Mouse (Mus musculus) gastrocnemius, postnatal 14 days (tissue): ENCODE results near the gene Tpk1. TPM values are rescaled to one million over a fixed set of nuclear protein-coding genes. Genes with fewer than 3 reads are reported as not detected.
"Not testable (repeated sequence)": the region's sequence is repeated elsewhere in the genome, so short reads cannot be mapped to it uniquely, and the experiment has no call there.

Experiments used
- DNase-seq: peaks from one replicate; pipeline ENCODE4 v3.0.0; 2021; ENCODE audit warnings: mixed read lengths
- intact Hi-C: fragments of 180-260 bp; cut with DNase I; formaldehyde crosslinking; loops from one replicate; pipeline ENCODE4 v1.15.1; 2025; ENCODE audit warnings: low total_unique reads
- total RNA-seq, 2 experiments: library from RNA; stranded (reverse); gene quantifications; 2 replicates each; pipeline ENCODE4 v1.2.3; 2021

The Tpk1 gene
- total RNA-seq, 2 experiments from 2014 or later = 2.1 TPM

DNA sequence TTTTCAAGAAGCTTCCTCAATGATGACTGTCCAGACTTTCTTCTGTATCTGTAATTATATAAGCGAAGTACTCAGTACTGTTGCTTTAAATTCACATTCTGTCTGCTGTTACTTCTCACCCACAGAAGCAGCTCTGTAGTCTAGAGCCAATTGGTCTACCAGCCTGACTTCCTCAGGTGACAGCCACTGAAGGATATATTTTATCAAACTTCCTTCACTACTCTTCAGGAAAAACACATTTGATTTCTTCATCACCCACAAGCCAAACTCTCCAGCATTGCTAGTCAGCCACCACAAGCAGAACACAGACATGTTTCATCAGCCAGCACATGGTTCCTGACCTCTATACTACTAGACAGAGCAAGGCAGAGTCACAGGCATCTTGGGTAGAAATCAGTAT, 21.0 kb downstream of the Tpk1 start:
- intact Hi-C loops = no loop called here
- no peak for DNase-seq

DNA sequence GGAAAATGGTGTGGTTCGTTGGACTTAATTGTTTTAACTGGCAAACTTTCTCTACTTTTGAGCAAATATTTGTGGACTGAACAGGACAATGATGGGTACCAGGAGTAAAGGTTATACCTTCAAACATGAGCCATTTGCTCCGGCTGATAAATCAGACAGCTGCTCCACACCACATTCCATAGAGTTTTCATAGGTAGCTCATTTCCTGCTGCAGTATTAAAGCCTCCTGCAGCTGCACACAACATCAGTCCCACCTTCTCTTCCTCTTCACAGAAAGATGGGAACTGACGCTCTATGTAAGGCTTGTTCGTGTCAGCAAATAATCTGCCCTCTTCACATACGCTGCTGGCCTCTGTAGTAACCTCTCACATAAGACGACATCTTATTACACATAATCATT, 22.4 kb downstream of the Tpk1 start:
- intact Hi-C loops = no loop called here
- DNase-seq = no peak

DNA sequence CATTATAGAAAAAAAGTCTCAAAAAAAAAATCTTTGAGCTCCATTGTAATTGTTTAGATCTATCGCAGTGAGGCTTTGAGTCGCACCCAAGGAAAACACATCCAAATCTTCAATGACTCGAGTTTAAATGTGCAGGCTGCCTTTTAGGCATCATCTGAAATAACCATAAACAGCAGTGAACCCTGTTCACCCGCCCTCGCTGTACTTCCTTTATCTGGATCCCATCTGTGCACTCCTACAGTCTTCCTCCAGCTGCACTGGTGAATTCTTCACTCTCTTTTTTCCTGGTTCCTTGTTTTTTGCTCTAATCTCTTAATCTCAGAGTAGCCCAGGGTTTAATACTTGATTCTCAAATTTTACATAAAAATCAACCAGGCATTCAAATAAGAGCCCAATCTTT, 23.7 kb downstream of the Tpk1 start:
- intact Hi-C loops = no loop called here
- no peak for DNase-seq

DNA sequence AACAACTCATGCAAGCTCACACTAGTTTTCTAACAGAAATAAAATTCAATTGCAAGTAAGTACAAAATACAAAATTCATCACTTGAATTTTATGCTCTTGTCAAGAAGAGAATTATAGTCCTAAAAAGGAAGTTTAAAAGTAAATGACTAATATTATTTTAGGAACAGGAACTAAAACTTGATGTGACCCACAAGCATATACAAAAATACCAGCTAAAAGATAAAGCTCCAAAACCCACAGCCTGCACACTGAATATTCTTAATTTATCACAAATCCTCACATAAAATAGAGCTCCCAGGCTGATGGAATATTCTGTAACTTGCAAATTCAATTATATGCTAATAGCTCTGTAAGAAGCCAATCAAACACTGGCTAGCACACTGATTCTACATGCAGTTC, 25.5 kb downstream of the Tpk1 start:
- intact Hi-C loops = no loop called here
- no peak for DNase-seq

DNA sequence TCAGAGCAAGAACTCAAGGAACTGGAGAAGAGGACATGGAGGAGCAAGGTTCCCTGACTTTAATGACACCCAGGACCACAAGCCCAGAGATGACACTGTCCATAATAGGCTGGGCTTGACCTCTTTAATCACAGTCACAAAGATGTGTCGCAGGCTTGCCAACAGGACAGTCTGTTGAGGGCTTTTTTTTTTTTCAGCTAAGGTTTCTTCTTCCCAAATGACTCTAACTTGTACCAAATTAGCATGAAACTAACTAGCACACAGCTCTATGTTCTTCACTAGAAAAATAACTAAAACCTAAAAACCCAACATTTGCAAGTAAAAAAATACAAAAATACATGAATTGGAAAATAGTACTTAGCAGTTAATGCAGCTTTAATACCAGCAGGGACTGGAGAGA, 27.2 kb downstream of the Tpk1 start:
- DNase-seq = no peak
- intact Hi-C loops = no loop called here

DNA sequence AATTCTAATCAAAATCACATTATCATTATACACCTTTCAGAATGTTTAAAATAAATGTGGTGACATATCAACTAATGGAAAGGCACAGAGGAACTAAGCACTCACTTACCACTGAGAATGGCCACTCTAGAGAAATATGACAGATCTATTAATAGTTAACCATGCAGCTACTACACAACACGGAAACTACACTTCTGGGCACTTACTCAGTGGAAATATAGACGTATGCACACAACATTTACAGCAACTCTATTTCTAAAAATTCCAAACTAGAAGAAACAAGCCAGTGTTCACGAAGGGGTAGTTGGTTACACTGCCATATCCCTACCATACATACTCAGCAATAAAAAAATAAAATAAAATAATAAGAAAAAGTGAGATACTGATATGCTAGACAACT, 28.0 kb downstream of the Tpk1 start:
- no peak for DNase-seq
- intact Hi-C loops = no loop called here

DNA sequence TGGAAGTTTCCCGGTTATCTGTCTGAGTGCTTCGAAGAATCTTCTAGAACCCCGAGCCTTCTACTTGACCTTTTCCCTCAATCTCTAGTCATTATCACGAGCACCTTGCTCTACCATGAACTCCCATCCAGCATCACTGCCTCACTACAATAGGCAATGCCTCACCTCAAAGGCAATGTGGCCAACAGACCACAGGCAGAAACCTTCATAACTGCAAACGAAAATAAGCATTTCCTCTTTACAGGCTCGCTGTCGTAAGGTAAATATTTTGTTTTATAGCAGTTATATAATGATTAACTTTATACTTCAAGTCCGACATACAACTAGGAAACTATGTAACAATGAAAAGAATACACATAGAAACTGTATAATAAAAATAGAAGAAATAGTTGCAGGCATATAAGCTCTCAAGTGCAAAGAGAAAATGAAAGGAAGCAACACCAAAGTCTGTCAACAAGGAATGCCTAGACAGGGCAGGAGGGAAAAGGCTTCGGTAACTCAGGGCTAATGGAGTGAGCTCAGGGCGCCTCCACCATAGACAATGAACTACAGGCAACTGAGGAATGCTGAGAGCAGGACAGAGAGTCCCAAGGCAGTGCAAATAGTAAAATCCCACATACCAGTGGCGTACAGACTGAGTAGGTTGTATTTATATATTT, 29.0 kb downstream of the Tpk1 start:
- no peak for DNase-seq
- intact Hi-C loops = no loop called here

DNA sequence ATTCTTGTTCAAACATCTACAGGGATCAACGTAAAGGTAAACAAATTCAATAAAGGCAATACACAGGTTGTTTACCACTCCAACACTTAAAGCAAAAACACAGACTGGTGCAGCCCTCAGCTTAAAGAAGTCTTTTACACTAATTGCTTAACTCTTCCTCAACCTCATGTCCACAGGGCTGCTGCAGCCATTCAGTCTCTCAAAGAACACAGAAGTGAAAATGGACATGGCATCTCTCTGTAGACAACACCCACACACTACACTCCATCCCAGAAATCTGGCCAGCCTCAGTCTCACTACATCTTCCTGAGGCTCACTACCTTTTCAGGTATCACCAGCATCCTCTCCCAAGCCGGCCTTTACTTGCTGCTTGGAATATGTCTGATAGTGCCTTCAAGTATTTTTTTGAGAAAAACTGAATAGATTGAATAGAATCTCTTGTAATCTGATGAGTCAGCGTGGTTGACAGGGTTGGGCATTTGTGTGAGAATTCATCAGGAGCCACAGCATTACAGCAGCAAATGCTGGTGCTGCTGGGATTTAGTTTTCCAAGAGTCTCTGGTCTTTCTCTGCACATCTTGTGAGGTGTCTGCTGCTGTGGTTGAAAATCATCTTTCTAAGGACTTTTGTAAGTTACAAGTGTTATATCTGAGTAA, 32.6 kb downstream of the Tpk1 start:
- intact Hi-C loops = no loop called here
- no peak for DNase-seq

DNA sequence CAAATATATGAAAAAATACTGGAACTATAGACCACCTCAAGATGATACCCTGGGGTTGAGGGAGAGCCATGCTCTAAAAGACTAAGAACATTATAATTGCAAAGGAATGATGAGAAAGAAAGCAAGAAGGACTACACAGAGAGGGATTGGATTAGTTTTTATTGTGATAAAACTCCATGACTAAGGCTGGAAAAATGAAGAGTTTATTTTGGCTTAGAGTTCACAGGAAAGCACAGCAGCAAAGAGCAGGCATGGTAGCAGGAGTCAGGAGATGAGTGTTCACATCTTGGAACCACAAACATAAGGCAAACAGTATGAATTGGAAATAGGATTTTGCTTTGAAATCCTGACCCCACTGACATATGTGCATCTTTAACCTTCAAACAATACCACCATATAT, 33.2 kb downstream of the Tpk1 start:
- no peak for DNase-seq
- intact Hi-C loops = no loop called here

DNA sequence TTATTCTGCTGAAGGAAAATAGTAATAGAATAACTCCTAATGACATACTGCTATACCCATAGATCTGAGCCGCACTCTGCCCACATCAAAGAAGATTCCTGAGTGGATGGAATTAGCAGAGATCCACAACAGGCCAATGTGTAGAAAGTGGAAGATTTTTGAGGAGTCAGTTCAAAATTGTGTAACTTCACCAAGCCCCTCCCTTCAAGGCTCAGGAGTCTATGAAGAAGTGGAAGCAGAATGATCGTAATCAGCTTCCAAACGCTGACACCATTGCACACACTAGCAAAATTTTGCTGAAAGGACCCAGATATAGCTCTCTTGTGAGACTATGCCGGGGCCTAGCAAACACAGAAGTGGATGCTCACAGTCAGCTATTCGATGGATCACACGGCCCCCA, 42.6 kb downstream of the Tpk1 start:
- DNase-seq, intact Hi-C loops: not testable (repeated sequence)

DNA sequence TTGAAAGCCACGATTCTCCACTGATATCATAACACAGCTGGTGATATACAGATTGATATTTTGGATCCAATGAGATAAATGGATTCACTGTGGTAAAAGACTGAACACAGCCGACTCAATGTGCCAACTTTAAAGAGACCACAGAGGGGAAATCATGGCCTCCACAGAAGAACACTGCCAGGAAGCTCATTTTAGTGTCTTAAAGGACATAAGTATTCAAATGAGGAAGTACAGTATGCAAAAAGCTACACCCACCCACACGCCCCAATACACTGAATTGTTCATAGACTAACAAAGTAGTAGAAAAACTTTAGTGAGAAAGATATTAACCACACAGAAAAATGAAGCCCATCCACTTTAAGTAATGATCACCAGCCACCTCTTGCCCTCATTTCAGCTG, 46.8 kb downstream of the Tpk1 start:
- intact Hi-C loops = no loop called here
- DNase-seq = no peak

DNA sequence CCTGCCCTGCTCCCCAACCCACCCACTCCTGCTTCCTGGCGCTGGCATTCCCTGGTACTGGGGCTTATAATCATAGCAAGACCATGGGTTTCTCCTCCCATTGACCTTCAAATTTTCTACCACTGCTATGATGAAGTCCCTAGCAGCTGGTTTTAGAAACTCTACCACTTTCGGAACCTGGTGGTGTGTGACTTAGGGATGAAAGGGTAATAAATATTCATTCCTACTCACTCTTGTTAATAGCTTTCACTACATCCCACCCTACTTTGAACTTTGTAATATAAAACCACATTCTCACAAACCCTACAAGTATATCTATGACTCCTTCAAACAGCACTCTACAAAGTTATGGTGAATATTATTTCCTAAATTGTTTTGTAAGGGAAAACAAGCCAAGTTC, 54.3 kb downstream of the Tpk1 start:
- intact Hi-C loops = no loop called here

DNA sequence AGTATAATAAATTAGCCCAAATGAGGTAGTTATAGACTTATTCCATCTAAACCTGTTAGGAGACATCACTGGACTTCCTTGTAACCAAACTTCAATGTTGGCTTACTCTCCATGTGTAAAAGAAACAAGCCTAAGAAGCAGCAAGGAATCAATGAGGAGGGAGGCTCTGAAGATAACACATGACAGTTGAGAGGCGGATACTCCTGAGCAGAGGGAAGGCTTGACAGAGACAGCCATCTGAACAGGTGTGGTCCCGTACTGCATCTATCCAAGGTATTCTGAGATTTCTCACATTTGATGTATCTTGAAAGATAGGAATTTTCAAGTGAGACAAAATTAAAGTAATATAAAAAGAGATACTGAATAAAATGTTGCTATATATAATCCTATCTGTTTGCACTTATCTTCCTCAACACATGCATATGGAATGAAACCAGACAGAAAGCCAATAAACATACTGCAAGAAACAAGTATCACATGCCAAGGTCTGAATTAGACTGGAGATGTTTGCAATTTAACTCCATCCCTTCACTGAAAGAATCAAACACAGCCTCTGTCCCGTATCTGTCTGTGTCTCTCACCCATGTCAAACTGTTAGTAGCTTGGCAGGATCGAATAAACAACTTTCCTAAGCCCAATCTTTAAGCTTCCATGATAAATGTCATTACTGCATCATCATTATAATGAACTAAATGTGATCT, 75.1 kb downstream of the Tpk1 start:
- intact Hi-C loops = no loop called here
- DNase-seq = no peak

More for the DNA sequence above, 54.3 kb downstream of the Tpk1 start:
- no peak for DNase-seq

DNA sequence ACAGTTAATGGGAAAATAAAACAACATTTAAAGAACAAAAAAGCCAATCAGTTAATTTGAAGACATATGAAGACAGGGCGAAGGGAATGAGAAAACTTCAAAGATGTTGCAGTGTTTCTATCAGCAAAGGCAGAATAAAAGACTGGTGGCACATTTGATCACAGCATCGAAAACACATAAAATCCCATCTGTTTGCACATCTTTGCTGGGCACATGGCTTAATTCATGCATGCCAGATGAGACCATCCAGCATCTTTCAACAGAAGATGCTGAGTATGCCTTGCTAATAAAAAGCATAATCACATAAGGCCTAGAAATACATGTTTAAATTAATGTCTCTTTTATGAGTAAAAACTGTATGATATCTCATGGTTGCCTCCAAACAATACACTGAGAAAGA, 80.8 kb downstream of the Tpk1 start:
- intact Hi-C loops = no loop called here
- DNase-seq = no peak

DNA sequence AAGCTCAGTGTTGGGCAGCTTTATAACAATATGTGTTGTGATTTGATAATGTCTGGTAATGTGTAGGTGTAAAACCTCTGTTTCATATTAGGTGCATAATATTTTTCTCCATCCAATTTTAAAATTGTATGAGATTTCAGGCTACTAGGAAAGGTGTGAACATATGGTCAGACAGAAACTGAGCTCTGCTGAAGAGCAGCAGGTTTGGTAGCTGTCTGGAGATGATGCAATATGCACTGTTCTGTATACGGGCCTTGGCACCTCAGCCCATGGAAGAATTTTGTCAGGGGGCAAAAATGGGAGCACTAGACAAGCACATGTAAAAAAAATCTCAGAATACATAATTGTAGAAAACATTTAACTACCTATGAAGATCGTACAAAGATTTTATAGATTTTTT, 84.3 kb downstream of the Tpk1 start:
- DNase-seq = no peak

DNA sequence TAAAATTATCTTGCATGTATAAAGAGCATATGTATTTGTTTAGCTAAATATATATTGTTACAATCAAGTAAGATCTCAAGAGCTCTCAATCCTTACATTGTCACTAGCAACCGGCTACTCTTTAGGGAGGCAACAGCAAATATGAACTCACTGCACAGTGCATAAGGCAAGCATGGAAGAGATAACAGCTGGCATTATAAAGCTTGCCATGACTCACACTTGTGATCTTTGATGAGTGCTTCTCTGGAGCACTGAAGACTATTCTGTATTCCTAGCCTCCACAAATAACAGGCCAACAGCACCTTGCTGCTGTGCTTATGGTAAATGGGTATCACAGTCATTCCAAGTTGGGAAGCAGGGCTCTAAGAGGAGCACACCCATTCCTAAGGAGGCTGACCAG, 98.2 kb downstream of the Tpk1 start:
- intact Hi-C loops = no loop called here
- DNase-seq = no peak

More for the DNA sequence above, 84.3 kb downstream of the Tpk1 start:
- intact Hi-C loops = no loop called here

DNA sequence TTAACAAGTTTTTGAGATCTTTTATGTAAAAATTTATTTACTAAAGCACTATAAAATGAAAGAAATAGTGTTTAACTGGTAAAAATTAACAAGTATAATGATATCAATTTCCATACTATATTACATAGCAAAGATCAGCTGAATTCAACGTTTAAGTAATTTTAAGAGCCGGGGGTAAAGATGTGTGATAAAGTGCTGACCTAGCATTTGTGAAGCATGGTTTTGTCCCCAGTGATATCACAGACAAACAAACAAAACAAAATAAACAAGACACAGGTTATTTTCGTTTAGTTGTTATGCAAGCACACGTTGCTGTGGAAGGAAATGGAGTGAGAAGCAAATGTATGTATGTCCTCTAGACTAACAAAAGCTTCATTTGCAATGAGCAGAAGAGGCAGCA, 103.6 kb downstream of the Tpk1 start:
- intact Hi-C loops = no loop called here

DNA sequence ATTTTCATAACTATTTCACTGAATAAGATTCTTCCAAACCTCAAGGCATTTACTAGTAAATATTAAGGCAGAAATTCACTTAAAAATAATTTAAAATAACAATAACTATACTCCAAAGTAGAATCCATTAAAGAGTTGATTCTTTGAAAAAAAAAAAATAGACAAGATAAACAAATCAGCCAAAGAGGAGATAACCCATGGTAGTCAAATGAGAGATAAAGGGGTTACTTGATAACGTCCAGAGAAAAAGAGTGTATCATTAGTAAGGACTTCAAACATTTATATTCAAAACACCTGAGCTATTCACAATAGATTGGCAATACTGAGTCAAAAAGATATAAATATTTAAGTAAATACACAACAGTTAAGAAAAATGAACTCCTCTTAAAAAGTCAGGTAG, 114.7 kb downstream of the Tpk1 start:
- intact Hi-C loops = no loop called here
- no peak for DNase-seq

More for the DNA sequence above, 103.6 kb downstream of the Tpk1 start:
- no peak for DNase-seq

DNA sequence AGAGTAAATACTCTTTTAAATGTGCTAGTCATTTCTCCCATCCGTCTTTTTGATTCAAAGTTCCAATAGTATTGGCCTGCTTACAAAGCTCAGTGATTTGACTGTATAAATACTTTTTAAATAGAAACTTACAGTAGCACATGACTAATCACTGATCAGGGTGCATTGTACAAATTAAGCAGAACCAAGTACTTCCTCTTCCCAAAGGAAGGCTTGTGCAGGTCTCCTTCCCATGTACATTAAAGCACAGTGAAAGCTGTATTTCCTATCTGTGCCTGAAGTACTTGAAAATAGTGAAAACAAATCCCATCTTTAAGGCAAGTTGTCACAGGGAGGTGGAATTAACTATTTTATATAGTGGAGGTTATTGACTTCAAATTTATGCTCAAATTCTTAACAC, 119.5 kb downstream of the Tpk1 start:
- intact Hi-C loops = no loop called here
- DNase-seq = no peak

DNA sequence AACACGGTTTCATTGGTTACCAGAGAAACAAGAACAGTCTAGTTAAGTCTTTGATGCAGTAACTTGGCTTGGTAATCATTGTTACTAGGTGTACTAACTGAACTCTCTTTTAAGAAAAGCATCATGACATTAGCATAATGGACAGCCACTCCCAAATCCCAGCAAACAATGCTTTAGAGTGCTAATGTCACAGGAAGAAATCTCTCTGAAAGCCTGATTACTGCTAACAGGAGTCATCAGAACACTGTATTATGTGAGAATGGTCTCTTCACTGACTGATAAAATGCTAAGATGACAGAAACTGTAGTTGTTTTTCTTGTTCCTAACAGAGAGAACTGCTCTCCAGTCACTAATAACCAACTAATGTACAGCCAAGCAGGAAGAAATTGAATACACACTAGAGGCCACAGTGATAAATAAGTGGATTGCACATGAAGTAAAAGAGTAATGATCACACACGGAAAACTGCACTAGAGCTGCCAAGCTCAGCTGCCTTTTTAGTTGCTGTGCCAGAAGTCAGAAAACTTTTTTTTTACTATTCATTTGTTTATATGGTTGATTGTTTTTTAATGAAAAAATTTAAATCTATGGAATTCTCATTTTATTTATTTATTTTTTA, 128.7 kb downstream of the Tpk1 start:
- no peak for DNase-seq
- intact Hi-C loops = no loop called here

DNA sequence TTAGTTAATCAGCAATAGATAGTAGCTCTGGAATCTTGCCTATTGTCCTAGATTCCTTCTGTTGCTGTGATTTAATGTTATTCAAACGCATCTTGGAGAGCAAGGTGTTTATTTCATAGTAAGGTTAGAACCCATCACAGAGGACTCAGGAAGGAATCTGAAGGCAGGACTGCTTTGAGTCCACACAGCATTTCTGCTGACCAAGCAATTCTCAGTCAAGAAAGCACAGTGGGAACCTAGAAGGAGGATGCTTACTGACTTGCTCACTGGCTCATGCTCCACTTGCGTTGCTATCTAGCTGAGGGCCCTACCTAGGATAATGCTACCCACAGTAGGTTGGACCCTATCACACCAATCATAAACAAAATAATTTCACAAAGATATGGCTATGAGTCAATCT, 130.6 kb downstream of the Tpk1 start:
- intact Hi-C loops = no loop called here
- no peak for DNase-seq
